In the genomic region with DNA sequence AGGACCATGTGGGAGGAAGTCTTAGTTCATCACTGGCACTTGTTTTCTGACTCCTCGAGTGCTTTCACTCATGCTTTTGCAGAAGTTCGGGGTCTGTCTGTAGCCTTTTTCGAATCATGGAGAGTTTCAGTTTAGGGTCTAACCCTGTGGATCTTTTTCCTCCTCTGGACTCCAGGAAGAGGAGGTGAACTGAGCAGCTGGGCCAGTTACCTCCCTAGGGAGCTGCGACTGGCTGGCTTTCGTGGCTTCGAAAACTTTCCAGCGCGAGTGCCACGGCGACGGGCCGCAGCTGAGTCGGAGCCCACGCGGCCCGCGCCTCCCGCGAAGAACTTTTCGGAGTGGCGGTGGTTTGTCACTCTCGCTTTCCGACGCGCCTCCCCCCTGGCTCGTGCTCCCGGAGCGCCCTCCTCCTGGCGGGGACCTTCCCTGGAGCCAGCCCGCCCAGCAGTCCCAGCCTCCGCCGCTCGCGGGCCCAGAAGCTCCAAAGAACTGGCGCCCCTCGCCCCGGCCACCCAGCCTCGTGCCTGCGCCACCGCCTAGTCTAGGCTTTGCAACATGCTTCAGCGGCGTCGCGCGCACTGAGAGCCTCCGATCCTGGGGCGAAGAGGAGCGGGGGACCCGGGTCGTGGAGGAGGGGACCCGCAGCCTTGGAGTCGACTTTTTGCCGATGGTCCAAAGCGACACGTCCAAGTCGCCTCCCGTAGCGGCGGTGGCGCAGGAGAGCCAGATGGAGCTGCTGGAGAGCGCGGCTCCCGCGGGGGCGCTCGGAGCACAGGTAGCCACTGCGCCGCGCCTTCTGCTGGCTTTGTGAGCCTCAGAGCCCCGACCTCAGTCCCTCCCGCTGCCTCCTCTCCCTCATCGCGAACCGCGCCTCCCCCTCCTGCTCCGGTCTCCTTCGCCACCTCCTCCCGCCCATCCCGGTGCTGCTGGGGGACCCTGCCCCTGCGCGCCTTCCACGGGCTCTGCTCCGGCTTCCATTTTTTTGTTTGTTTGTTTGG, we compare ENCODE assay signal across 7 mouse cellular contexts. TPM values are rescaled to one million over a fixed set of nuclear protein-coding genes. Genes with fewer than 3 reads are reported as not detected.
DNase-seq lines count a peak whose midpoint lies in the region; ATAC-seq and TF ChIP-seq lines count a peak whose summit lies in the region.

No protein-coding gene starts in this region.

- peak; percentile 32 for TF ChIP-seq CTCF in heart, adult 2 months (IDR thresholded peaks at IDR 0.05)
- TF ChIP-seq CTCF in kidney, adult 2 months (conservative IDR thresholded peaks at IDR 0.05; ENCODE audit: insufficient read depth, insufficient read length, low read depth, low read length), result no peak

- peak overlapping the region; percentile 94 for H3K4me2 ChIP-seq in limb, embryonic 13.5 days (replicated peaks)
- peak overlapping the region; percentile 98 for H3K4me2 ChIP-seq in midbrain, embryonic 14.5 days (ENCODE audit: low read length)

- peak overlapping the region; percentile 62 for H3K4me3 ChIP-seq in heart, adult 2 months
- H3K4me3 ChIP-seq in kidney, adult 2 months (ENCODE audit: insufficient read depth, low read depth, low read length), result peak overlapping the region; percentile 62
- H3K4me3 ChIP-seq in limb, embryonic 13.5 days, result peak overlapping the region; percentile 63
- peak overlapping the region; percentile 64 for H3K4me3 ChIP-seq in midbrain, embryonic 14.5 days (replicated peaks; ENCODE audit: low read depth, low read length)

- H3K79me2 ChIP-seq in heart, adult 2 months (replicated peaks; ENCODE audit: control insufficient read depth, insufficient read depth, low read length), result no peaks in the 10 kb centered on the region

- ATAC-seq in limb, embryonic 13.5 days (ENCODE audit: low FRiP score, low read depth), result peak; percentile 88
- peak; percentile 85 for ATAC-seq in midbrain, embryonic 14.5 days (ENCODE audit: low FRiP score, low TSS enrichment)

- no peaks in the 10 kb centered on the region; the same call in none of the 2 replicates for H3K4me1 ChIP-seq in heart, adult 2 months (ENCODE audit: control insufficient read depth, insufficient read depth, low read length)
- H3K4me1 ChIP-seq in kidney, adult 2 months (ENCODE audit: control insufficient read depth, insufficient read depth, low read length), result no peaks in the 10 kb centered on the region
- H3K4me1 ChIP-seq in limb, embryonic 13.5 days, result peaks cover 12% of the 10 kb centered on the region; the same call in 1 of the 2 replicates
- H3K4me1 ChIP-seq in midbrain, embryonic 14.5 days (ENCODE audit: control insufficient read depth, insufficient read depth, low read length), result peaks cover 6% of the 10 kb centered on the region

- H3K27ac ChIP-seq in heart, adult 2 months, result peak overlapping the region; percentile 69
- H3K27ac ChIP-seq in kidney, adult 2 months (ENCODE audit: insufficient read depth, low read depth, low read length), result peak overlapping the region; percentile 13
- peak overlapping the region; percentile 58 for H3K27ac ChIP-seq in limb, embryonic 13.5 days
- H3K27ac ChIP-seq in midbrain, embryonic 14.5 days (replicated peaks; ENCODE audit: low read depth, low read length), result peak overlapping the region; percentile 55

- no peaks in the 10 kb centered on the region for H3K36me3 ChIP-seq in heart, adult 2 months (ENCODE audit: control insufficient read depth, insufficient read depth, low read length)
- H3K36me3 ChIP-seq in kidney, adult 2 months (ENCODE audit: control insufficient read depth, insufficient read depth, low read length), result no peaks in the 10 kb centered on the region
- H3K36me3 ChIP-seq in limb, embryonic 13.5 days, result no peaks in the 10 kb centered on the region
- H3K36me3 ChIP-seq in midbrain, embryonic 14.5 days (ENCODE audit: control insufficient read depth, insufficient read depth, low read length), result no peaks in the 10 kb centered on the region

- TF ChIP-seq EP300 in heart, adult 2 months (IDR thresholded peaks at IDR 0.05; ENCODE audit: insufficient read depth, low read depth, low read length), result no peak

- H3K9me3 ChIP-seq in limb, embryonic 13.5 days, result no peaks in the 10 kb centered on the region
- H3K9me3 ChIP-seq in midbrain, embryonic 14.5 days (ENCODE audit: control insufficient read depth, low read length), result no peaks in the 10 kb centered on the region

- 0 out of 2 replicates have a peak, but pooled peaks have one; percentile 11 for TF ChIP-seq POLR2A in heart, adult 2 months (IDR thresholded peaks at IDR 0.05; ENCODE audit: insufficient read depth, low read depth, low read length)
- TF ChIP-seq POLR2A in kidney, adult 2 months (IDR thresholded peaks at IDR 0.05; ENCODE audit: low read depth, low read length), result no peak

- no peaks in the 10 kb centered on the region for H3K27me3 ChIP-seq in heart, adult 2 months (ENCODE audit: control insufficient read depth, insufficient read depth, low read length)
- H3K27me3 ChIP-seq in kidney, adult 2 months (replicated peaks; ENCODE audit: control insufficient read depth, insufficient read depth, low read length), result no peaks in the 10 kb centered on the region
- peaks cover 11% of the 10 kb centered on the region for H3K27me3 ChIP-seq in limb, embryonic 13.5 days
- H3K27me3 ChIP-seq in midbrain, embryonic 14.5 days (ENCODE audit: control insufficient read depth, insufficient read depth, low read length), result peaks cover 4% of the 10 kb centered on the region; the same call in 1 of the 2 replicates

- peak; percentile 91 for DNase-seq in adrenal gland, postnatal 14 days
- peak; percentile 81 for DNase-seq in embryo, embryonic 9.5 days (ENCODE audit: extremely low spot score)
- peak; percentile 67 to 73 for DNase-seq in heart, adult 2 months
- peak; percentile 49 for DNase-seq in kidney, adult 2 months
- peak; percentile 82 for DNase-seq in midbrain, embryonic 14.5 days
- peak; percentile 9 to 19 for DNase-seq in spleen, postnatal 36 days (ENCODE audit: low spot score in 2 of 2)

- under 1% methylated on average over 82 of the region's 83 CpGs for WGBS in heart, adult 2 months
- WGBS in kidney, adult 2 months, result under 1% methylated on average over 83 of the region's 83 CpGs
- under 1% methylated on average over 81 of the region's 83 CpGs for WGBS in limb, embryonic 13.5 days
- WGBS in midbrain, embryonic 14.5 days, result under 1% methylated on average over 82 of the region's 83 CpGs

- intact Hi-C loops in heart, adult 2 months (cut with DNase I), result loop anchor here (1.0 to 10.0 kb wide), 3 partner anchors 73 to 221 kb away; no protein-coding TSS in a partner anchor

- peak overlapping the region; percentile 48 for H3K9ac ChIP-seq in heart, adult 2 months (ENCODE audit: low read depth, low read length)
- peak overlapping the region; percentile 75 for H3K9ac ChIP-seq in limb, embryonic 13.5 days
- peak overlapping the region; percentile 65 for H3K9ac ChIP-seq in midbrain, embryonic 14.5 days (replicated peaks; ENCODE audit: low read length)

RNA-seq across cellular contexts. Expression of a gene that starts 1.2 kb away (rescaled TPM):
- total RNA-seq in adrenal gland, postnatal 14 days (2021), result 35.5 and 35.9 TPM in 2 replicates
- total RNA-seq in heart, adult 2 months (2021), result 10 to 100 TPM; 72.2 to 77.9 TPM
- polyA plus RNA-seq in heart, adult 2 months (2012; rRNA removed), result 32.7 and 51.4 TPM in 2 replicates
- polyA plus RNA-seq in kidney, adult 2 months (2012; rRNA removed), result 1.4 and 1.6 TPM in 2 replicates
- 2.3 and 2.7 TPM in 2 replicates for polyA plus RNA-seq in limb, embryonic 13.5 days (2015; fragmentation: Nextera tagmentation; extraction: Ambion mirVana)
- 5.9 and 9.3 TPM in 2 replicates for polyA plus RNA-seq in midbrain, embryonic 14.5 days (2014; fragmentation: Nextera tagmentation; extraction: Ambion mirVana)

Comparison
In these comparisons a context has a peak if more than half of its experiments do, and no peak if none do; other contexts are left out.
1. Peak in every context shown above with its lines: DNase-seq, ATAC-seq, H3K4me3 ChIP-seq and H3K27ac ChIP-seq.
2. DNase-seq: peak in every context shown above with its lines; median percentile 91 in adrenal gland, postnatal 14 days; 82 in midbrain, embryonic 14.5 days; 81 in embryo, embryonic 9.5 days; 70 in heart, adult 2 months; 49 in kidney, adult 2 months; 14 in spleen, postnatal 36 days.
3. H3K27ac ChIP-seq: peak in every context shown above with its lines; median percentile 69 in heart, adult 2 months; 58 in limb, embryonic 13.5 days; 55 in midbrain, embryonic 14.5 days; 13 in kidney, adult 2 months.